Mouse (Mus musculus): ENCODE measurements around the gene Gm44805.
"Not testable (repeated sequence)": the region's sequence is repeated elsewhere in the genome, so short reads cannot be mapped to it uniquely, and the experiment has no call there.

The Gm44805 gene

DNA sequence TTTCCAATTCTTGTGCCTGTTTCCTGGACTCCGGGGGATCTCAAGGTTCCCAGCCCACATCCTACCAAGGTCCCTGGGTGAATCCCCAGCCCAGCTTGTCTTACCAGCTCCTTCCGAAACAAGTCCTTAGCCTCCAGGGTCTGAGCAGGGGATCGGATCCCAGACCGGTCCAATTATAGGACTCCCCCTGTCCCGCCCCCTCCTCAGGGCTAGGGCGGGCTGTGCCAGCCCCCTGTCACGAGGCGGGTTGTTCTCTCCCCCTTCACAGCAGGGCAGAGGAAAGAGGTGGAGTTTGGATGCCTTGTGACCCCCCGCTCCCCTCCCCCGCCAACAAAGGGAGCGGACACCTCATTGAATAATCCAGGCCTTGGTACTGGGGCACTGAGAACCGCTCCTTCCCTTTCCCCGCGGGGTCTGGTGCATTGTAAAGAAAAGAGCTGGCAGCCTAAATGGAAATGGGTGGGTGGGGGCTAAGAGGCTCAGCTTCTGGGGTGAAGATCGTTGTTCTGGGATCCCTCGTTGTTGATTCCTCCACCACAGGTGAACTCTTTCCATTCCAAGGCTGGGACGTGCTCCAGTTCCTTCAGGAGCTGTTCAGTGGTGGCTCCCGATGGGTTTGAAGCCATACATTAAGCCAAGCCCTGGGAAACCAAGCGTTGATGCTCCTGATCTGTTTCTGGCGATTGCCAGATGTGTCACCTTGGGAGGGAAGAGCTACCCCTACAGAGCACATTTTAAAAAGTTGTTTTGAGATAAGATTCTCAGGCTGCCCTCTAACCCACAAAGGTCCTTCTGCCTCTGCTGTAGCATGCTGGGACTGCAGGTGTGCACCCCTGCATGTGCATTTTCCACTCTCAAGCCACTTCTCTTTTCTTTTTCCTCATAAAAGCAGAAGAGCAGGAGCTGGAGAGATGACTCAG is 17.9 kb upstream of the Gm44805 start, which contains the start of gene Apoe:
TSS of gene Apoe (minus strand) at position 282 of the 920 bp plus-strand sequence.
- DNase-seq = peak in 1 of 2 experiments; percentile 36

DNA sequence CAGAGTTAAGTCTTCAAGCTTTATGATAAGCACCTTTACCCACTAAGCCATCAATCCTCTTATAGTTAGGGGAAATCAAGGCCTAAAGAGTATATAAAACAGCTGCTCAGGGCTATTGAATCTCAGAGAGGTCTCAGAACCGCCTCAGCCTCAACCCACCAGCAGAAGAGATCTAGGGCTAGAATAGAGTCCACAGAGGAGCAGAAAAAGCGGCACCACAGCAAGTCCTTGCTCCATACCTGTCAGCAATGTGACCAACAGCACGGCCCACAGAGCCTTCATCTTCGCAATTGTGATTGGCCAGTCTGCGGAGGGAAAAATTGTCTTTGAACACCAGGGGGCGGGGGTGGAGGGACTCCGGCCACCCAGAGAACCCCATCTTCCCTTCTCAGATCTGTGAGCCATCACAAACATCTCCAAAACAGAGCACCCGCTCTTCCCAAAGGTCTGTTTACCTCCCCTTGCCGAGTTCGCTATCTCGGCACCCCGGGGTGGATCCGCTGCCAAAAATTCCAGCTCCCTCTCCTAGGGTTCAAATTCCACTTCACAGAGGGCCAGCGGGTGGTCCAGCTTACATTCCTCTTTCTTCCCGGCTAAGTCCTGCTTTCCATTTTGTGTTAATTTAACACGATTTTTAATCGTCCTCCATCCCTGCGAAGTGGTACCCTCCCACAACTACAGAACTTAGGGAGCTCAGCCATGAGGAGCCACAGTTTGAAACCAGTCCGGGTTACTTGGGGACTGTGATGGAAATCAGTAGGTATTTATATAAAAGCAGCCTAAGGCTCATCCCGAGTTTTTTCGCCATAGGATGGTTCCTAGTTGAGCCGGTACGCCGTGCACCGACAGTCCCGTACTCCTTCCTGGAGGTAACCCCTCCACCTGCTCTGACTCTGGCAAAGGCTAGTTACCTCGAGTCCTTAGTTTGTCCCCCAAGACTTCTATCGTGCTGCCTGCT is 17.0 kb upstream of the Gm44805 start:
- no peak for DNase-seq

DNA sequence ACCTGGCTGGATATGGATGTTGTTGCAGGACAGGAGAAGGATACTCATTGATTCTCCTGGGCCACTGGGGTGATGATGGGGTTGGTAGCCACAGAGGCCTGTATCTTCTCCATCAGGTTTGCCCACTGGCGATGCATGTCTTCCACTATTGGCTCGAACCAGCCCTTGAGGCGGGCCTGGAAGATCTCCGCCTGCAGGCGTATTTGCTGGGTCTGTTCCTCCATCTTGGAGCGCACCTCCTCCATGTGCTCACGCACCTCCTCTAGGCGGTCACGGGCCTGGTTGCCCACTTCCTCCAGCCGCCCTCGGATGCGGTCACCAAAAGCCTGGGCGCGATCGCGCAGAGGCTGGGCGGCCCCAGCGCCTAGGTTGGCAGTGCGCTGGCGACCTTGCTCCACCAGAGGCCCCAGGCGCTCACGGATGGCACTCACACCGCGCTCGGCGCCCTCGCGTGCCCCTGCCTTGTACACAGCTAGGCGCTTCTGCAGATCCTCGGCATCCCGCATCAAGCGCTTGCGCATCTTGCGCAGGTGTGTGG is 15.2 kb upstream of the Gm44805 start:
- DNase-seq = no peak

DNA sequence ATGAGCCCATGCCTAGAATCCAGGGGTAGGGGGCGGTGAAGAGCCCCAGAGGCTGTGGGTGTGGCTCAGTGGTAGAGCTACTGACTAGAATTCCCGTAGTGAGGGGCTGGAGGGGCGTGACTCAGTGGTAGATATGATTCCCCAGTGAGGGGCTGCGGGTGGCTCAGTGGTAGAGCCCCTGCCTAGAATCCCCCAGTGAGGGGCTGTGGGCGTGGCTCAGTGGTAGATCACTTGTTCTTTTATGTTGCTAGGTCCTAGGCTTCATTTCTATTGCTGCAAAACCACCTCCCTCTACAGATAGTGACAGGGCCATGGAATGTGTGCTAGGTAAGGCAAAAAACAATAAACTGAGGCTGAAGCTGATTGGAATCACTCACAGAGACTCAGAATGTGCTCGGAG is 14.7 kb upstream of the Gm44805 start:
- no peak for DNase-seq

DNA sequence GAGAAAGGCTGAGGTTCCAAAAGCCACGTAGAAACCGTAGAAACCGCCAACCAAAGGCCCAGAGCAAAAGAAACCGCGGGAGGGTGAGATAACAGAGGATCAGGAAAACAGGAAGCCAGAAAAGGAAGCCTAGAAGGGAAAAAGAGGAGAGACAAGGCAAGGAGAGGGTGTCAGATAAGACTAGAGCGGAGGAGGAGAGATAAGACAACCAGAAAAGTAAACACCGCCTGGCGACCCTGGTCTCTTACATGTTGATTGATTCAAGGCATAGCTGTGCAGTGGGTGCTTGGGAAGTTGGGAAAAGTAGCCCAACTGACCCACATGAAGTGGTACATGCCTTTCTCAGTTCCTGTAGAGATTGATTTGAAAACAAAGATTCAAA is 14.0 kb upstream of the Gm44805 start:
- no peak for DNase-seq

DNA sequence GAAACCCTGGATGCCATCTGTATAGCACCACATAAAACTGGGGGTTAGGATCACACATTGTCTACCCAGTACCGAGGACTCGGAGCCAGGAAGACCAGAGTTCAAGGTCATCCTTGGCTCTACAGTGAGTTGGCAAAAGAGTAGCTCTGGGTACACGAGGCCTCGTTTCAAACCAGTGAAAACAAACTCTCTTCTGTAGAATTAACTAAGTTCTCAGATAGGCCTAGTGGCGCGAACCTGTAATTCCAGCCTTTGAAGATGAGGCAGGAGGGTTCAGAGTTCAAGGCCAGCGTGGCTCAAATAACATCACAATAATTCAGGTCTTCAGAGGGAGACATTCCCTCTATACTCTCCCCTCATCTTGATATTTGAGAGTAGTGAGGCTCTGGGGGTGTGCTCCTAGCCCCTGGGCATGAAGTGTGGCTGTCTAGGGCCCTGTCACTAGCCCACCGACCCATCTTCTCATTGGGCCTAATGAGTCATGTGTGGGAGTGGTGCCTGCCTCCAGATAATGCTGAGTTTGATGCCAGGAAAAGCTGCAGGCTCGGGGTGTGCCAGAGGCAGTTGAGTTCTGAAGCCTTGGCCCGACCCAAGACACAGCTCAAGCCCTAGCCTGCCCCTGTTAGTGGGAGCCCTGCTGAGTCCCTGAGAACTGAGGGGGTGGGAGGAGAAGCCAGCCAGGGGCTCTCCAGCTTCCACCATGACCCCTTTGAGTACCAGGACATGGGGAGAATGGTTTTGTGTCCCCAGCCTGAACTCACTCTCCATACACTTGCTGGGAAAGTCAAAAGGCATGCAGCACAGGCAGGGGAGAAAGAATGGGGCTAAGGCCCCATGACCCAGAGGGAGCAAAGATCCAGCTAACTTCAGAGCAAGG is 13.4 kb upstream of the Gm44805 start:
- no peak for DNase-seq

DNA sequence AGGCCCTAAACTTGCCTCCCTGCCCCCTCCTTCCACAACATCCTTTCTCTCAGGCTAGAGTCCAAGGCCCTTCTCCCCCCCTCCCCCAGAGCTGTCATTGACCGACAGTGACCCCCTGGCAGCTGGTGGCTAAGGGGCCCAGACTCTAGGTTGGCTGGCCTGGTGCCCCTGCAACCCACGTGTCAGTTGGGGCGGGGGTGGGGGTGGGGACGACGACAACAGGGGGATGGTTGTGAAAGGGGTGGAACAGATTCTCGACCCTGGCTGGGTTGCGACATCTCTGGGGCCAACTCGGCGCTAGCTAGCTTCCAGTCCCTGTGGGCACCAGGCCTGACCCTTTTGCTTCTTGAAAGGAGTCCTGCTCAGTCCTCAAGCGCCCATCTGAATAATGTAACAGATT is 12.2 kb upstream of the Gm44805 start:
- DNase-seq = no peak

DNA sequence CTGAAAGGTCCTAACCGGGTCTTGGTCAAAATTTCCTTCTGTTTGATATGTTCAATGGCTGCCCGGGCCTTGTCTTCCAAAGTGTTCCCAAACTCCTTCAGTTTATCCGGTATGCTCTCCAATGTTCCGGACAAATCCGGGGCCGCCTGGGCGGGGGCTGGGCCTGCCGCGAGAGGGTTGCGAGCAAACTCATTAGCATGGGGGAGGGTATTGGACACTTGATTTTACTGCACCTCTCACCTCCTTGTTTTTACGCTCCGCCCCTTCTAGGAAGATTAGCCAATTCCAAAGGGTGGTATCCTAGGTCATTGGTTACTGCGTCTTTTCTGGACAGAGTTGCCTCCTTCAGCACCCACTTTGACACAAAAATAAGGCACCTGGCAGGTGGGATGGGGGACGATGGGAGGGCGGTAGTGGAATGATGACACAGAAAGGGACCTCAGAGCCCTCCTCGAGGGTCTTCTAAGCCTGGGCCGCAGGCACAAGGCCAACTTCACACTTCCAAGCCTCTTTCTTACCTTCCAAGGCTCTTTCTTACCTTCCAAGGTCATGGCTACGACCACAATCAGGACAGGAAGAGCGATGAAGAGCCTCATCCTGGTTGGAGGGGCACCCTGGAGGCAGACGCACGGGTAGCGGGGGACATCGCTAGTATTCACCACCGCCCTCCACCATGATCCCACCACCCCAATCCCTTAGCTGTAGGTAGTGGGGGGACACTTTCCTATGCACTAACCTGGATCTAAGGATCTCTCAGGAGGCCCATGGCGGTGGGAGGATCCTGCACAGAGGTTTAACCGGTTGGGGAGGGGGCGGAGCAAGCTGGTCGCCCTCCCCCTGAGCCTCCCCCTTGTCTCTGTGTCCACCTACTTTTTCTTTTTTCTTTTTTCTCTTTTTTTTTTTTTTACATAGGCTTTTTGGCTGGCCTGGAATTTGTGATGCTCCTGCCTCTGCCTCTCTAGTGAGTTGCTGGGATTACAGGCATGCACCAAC is 10.9 kb upstream of the Gm44805 start, which contains the start of gene Apoc1:
TSS of gene Apoc1 (minus strand) at position 788 of the 993 bp plus-strand sequence.
- DNase-seq = no peak

DNA sequence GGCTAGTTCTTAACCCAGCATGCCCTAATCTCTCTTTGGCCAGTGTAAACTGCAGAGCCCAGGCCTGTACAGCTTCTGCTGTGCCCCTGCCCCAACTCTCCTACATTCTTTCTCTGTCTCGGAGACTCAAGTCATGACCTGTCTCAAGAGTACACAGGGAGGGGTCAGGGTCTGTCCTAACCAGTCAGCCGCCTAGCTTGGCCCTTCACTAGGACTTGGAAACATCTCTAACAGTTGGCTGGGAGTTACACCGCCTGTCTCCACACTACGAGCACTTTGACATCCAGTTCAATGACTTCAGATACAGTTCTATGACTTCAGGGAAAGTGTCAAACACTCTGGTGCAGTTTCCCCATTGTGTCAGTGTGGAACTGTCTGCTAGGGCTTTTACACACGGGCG is 10.2 kb upstream of the Gm44805 start:
- no peak for DNase-seq

DNA sequence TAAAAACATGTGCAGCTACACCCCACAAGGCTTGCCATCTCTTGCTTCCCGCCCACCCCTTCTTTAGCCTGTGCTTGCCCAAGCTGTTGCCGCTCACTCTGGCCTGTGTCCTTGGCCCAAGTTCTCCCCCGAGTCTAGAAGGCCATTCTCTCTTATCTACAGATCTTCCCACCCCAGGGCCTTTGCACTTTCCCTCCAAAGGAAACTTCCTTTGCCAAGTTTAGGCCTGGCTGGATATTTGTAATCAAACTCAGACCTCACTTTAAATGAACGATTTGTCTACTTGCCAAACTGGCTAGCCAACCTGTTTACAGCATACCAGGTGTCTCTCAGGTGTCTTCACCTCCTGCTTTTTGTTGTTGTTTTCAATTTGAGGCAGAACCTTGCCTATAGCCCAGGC is 9.6 kb upstream of the Gm44805 start:
- no peak for DNase-seq

DNA sequence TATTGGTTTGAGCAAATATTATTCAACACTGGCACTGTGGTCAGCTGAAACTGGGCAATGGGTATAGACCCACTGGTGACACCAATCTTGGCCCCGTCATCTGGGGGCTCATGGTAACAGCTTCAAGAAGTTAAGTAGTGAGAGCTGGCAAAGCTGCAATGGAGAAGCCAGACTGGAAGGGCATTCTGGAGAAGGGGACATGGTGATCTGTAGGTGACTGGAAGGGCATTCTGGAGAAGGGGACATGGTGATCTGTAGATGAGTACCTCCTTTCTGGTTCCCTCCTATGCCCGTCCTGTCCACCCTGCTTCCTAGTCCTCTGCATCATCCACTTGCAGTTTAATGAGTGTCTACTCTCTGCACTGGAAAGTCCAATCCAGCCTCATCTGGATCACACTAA is 7.4 kb upstream of the Gm44805 start:
- DNase-seq = no peak

DNA sequence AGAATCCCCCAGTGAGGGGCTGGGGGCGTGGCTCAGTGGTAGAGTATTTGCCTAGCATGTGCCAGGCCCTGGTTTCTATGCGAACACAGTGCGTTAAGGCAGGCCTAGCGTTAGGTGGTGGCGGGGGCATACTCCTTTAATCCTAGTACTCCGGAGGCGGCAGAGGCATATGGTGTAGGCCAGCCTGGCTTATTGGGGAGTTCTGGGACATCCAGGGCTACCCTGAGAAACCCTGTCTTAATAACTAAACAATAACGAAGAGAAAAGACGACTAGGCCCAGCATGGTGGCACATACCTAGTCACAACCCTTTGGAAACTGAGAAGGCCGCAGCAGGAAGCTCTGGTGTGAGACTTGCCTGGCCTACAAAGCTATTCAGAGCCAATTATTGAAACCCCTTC is 6.9 kb upstream of the Gm44805 start:
- DNase-seq = no peak

DNA sequence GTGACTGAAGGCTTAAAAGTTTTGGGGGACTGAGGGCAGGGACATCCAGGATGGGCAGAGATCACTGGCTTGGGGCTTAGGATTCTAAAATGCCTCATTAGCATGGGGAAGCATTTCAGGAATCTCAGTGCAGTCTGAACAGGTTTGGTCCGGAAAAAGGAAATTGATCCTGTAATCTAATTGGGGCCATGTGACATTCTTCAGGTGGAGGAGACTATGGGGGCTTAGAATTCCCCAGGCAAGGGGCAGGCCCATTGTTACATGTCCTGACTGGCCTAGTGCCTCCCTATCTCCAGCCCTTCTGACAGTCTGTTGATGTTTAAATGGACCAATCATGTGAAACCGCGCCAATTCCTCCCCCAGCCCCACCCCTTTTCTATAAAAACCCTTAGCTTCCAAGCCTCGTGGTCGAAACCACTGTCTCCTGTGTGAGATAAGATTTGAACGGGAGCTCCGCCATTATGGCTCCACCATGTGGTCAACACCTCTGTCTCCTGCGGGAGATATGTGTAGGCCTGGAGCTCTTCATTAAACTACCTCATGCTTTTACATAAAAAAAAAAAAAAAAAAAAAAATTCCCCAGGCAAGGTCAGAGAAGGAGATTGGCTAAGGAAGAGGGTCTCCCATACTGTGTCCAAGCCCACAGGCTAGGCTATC is 5.8 kb upstream of the Gm44805 start:
- not testable (repeated sequence) for DNase-seq

DNA sequence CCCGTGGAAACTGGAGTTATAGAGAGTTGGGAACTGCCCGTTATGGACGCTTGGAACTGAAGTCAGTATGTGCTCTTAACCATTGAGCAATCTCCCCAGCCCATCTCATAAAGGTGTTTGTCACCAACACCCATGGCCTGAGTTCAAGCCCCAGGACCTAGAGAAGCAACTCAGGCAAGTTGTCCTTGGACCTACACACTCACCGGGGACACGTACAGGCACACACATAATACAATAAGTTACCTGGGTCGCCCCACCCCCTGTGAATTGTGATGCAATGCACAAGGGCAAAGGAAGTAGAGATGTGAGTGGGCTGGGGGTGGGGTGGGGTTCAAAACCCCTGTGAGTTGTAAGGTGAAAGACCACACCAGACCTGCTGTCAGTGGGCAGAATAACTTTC is 5.3 kb upstream of the Gm44805 start:
- no peak for DNase-seq

DNA sequence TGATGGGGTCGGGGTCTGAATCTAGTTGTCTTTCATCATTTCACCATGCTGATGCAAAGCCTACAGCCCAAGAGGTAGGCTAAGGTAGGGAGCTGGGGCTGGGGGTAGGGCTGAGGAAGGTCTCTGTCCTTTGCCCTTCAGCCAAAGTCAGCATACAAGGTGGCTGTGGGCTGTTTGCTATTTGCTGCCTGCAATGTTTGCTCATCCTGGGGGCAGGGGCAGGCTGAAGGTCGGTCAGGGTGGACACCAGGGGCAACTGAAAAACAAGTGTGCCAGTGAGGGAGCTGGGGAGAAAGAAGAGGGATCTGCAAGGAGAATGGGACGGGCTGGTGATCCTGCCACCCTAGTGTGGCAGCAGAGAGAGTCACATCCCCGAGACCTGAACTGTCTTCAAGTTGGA is 4.2 kb upstream of the Gm44805 start:
- DNase-seq = no peak

DNA sequence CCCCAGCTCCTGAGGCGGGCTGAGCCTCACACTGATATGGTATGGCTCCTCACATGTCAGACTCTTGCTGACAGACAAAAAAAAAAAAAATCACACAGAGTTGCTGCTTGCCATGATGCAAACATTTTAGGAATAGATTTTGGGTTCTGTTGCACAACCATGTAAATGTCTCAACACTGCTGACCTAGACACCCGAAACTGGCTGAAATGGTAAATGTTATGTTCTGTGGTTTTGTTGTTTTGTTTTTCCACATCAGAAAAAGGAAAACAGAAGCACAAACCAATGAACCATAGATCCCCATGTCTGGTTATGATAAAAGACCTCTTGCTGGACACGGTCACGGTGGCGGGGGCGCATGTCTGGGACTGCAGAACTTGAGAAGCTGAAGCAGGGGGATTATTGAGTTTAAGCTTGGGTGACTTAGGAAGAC is 2.6 kb upstream of the Gm44805 start:
- DNase-seq = no peak

DNA sequence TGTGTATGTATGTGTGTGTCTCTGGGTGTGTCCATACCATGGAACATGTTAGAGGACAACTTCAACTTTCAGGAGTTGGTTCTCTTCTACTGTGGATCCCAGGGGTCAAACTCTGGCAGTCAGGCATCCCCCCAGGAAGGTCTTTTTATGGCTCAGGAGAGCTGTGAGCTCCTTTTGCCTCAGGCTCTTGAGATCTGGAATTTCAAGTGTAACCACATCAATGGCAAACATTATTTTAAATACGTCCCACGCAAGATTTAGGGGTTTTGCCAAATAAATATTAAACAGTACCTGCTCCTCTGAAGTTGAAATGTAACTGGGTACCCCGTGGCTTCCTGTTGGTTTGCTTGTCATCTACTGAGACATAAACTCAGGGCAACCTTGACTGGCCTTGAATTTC is 1.8 kb upstream of the Gm44805 start:
- no peak for DNase-seq

DNA sequence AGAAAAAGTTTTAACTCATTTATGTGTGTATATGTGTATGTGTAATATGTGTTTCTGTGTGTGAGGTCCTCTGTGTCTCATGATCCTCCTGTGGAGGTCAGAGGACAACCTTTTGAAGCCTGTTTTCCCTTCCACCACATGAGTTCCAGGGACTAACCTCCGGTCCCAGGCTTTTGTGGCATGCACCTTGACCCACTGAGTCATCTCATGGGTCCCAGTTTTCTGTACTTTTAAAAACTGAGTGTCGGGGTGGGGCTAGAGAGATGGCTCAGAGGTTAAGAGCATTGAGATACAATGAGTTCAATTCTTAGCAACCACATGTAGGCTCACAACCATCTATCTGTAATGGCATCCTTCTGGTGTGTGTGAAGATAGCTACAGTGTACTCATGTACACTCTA is 521 bp downstream of the Gm44805 start:
- DNase-seq = no peak

DNA sequence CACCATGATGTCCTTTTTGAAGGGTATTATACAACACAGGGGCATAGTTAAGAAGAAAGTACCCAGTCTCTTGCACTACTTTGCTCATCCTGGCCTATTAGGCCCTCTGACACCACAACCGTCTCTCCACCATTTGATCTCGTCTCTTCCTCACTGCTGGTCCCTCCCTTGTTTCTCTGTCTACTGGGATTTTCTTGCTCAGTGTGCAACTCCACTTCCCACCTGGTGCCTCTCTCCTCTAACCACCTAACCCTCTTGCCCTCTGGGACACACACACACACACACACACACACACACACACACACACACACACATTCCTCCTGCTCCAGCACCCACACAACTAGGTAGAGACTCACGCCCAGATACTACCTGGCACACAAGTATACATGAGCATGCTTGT is 2.3 kb downstream of the Gm44805 start:
- DNase-seq = no peak

DNA sequence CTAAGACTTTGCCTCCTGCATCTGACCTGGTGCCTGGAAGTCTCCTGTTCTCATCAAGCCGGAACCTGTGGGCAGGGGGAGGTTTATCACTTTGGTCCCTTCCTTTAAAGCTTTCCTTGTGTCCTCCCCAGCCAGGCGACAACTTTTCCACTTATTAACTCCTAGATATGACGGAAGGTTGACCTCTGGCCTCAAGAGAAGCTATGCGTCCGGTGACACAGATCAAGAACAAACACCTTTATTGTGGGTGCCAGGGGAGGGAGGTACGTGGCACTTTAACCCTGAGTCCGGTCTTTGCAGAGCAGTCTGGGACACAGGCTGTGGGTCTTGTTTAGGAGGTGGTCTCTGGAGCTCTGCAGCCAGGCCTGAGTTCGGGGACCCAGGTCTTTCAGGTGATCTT is 3.4 kb downstream of the Gm44805 start, which contains the start of gene Apoc2:
TSS of gene Apoc2 (minus strand) at position 70 of the 400 bp plus-strand sequence.
- DNase-seq = no peak

All from cerebellum, postnatal 36 days (tissue).